Mouse (Mus musculus): ENCODE data around the gene Dcst2.

DNA sequence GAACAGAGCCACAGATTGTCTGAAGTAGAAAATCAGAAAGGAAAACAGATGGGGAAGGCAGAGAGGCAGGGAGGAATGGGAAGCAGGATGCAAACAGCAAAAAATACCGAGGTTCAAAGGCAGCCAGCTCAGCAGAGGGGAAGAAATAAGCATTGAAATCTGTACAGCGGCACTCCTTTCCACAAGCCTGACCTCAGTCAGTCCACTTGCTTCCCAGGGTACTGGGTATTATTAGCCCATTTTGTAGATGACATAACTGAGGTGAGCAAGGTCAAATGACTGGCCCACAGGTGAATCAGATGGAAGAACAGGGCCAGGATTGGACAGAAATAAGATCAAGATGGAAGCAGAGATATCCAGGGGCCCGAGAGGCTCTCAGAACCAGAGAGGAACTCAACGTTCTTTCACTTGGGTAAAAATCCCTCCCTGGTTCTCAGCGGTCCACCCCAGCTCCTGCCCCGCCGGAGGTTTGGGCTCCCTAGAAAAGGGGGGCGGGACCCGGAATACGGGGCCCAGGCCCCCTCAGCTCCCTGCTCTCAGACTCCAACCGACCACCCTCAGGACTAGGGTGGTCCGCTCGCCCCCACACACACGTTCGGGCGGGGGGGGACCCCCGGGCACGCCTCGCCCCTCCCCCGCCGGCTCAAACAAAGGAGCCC lies 24.6 kb upstream of the Dcst2 start:
- no peak for TF ChIP-seq POLR2A (IDR thresholded peaks at IDR 0.05; ENCODE audit: low read depth, low read length)
- no peak for TF ChIP-seq CTCF (IDR thresholded peaks at IDR 0.05; ENCODE audit: extremely low read depth, insufficient read depth, insufficient read length, insufficient replicate concordance)
